Mouse (Mus musculus): ENCODE data around the gene Trim26.

Trim26 gene

GRCm38 (mm10) chr17:36897552-36898205, 60.7 kb downstream of the Trim26 start, which contains the start of gene Trim31:
Gene Trim31, plus strand, starts transcription at chr17:36898118.
- no peak for DNase-seq (ENCODE audit: extremely low spot score, low read depth, low spot score)

GRCm38 (mm10) chr17:36899376-36899775, 62.4 kb downstream of the Trim26 start:
- DNase-seq (ENCODE audit: extremely low spot score, low read depth, low spot score) = no peak

GRCm38 (mm10) chr17:36900001-36900400, 63.1 kb downstream of the Trim26 start:
- DNase-seq (ENCODE audit: extremely low spot score, low read depth, low spot score) = no peak

GRCm38 (mm10) chr17:36900691-36901090, 63.8 kb downstream of the Trim26 start:
- no peak for DNase-seq (ENCODE audit: extremely low spot score, low read depth, low spot score)

GRCm38 (mm10) chr17:36903651-36904050, 66.7 kb downstream of the Trim26 start:
- DNase-seq (ENCODE audit: extremely low spot score, low read depth, low spot score) = no peak

- no peak for DNase-seq (ENCODE audit: extremely low spot score, low read depth, low spot score)
Observed at GRCm38 (mm10) chr17:36908235-36908634, 71.3 kb downstream of the Trim26 start.
